Mouse (Mus musculus) liver, adult (tissue): ENCODE measurements around the gene Ttbk1.
A peak's percentile ranks its signal among the peaks of the same experiment; 100 is the strongest.

ENCODE experiments used
- GATA4 ChIP-seq: IDR thresholded peaks from 2 replicates; pipeline ENCODE4 v1.6.1; 2014; ENCODE audit warnings: mild to moderate bottlenecking, low read length; ENCODE audit not compliant: insufficient replicate concordance

Gene Ttbk1

DNA sequence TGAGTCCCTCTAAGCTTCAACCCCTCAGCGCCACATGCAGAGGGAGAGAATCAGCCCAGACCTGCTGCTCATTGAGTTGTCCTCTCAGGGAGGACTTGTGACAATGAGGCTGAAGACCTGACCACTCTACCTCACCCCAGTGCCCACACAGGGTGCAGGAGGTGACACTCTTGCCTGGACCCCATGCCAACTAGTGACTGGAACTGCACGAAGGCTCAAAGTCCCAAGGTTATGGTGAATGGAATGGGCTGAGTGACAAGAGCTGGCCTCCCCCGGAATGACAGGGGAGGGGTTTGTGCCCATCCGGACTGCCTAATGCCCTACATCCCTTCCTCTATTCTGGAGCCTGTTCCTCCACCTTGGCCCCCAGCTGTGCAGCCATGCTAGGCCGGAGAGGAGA is 34.8 kb downstream of the Ttbk1 start:
- no peak for TF ChIP-seq GATA4

- no peak for TF ChIP-seq GATA4
Observed at GRCm38 (mm10) chr17:46446264-46446663, 41.2 kb downstream of the Ttbk1 start.

GRCm38 (mm10) chr17:46444839-46445579 is 42.5 kb downstream of the Ttbk1 start:
- TF ChIP-seq GATA4 = no peak

DNA sequence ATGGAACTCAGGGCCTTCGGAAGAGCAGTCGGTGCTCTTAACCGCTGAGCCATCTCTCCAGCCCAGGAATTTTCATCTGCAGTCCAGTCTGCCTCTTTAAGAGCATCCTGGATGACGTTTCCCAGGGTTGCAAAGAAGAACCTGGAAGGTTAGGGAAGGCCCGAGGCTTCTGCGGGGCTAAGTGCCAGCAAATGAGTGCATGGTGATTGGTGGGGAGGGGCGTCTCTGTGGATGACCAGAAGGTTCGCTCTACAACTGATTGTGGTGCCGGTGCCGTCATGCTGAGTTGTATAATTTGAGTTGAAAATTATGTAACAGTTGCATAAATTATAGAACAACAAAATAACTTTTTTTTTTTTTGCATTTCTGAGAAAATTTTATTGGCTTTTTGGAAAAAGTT is 48.3 kb downstream of the Ttbk1 start:
- no peak for TF ChIP-seq GATA4

DNA sequence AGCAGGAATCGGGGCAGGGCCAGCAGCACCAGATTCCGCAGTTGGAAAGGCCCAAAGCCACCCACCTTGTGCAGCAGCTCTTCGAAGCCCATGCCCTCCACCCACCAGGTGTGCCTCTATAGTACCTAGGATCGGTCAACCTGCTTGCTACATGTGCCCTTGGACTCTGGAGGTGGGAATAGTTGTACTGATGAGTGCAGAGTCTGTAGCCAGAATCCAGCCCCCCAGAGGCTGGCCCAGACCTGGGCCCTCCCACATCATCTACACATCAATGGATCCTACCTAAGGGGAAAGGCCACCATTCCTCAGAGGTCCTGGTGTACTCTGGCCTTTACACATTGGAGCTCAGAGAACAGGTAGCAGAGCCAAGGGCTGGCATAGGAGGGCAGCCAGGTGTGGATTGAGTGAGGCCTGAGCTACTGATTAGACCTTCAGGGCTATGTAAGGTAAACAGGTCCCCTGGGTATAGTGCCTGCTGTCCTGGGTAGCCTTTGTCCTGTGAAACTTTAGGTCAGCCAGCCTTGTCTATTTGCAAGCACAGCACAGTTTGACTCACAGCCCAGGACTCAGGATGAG is 49.1 kb downstream of the Ttbk1 start, which contains the start of gene Slc22a7:
Gene Slc22a7 (minus strand): TSS at position 160 of the 576 bp plus-strand sequence.
- peak; percentile 60; the same call in 1 of the 2 replicates for TF ChIP-seq GATA4

DNA sequence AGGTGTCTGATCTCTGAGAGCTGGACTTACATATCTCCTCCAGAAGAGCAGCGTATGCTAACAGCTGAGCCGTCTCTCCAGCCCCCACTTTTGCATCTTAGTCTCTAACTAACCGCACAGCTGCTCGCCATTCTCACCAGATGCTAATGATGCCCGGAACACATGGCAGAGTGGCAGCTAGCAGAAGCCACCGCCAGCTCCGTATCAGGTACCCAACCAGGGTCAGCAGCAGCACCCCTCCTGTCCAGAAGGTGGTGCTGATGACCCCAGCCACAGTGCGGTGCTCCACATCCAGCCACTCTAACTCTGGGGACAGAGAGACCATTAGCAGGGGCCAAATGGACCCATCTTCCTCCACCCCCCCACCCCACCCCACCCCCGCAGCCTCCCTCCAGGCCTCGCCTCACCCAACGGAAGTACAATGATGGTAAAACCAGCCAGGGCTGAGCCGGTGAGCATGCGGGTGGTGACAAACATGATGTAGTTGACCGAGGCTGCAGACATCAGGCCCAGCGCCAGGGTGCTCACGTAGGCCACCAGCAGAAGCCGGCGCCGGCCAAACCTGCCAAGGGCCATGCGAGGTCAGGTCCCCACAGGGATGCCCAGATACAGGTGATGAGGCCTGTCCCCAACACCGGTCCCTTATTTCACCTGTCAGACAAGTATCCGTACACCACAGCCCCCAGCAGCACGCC is 50.7 kb downstream of the Ttbk1 start:
- TF ChIP-seq GATA4 = no peak

DNA sequence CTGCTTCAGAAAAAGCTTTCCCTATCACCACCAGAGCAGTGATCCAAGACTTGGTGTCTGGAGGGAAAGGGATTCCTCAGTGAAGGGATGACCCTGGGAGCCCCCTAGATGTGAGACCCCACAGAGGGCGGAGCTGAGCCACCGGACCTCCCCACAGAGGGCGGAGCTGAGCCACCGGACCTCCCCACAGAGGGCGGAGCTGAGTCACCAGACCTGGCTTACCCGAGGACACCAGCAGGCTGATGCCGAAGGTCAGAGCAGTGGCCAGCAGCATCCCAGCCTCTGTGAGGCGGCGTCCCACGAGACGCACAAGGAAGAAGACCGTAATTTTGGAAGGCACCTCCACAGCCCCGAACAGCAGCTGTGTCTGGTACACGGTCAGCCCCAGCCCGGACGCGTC is 53.8 kb downstream of the Ttbk1 start:
- TF ChIP-seq GATA4 = no peak

DNA sequence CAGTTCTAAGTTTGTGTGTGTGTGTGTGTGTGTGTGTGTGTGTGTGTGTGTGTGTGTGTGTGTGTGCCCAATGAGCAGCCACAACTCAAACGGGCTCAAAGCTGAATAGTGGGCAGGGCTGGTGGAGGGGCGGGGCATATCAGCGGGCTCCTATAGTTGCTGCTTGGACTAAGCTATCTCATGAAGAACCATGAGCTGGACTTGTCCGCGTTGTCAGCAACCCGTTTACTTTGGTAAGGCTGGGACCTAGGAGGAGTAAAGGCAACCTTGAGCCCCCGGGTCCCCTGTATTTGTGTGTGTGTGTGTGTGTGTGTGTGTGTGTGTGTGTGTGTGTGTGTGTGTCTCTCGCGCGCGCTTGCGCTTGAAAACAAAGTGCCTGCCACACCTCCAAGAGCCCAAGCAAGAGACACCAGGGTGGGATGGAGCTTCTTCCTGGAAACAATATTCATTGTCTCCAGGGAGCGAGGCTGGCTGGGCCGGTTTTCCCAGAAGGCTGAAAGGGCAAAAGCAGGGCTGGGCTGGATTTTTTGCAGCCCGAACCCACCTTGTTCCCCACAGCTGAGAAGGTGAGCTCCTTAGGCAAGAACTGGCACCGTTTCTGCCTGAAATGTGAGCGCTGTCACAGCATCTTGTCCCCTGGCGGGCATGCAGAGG is 58.6 kb downstream of the Ttbk1 start, which contains the start of gene Crip3:
Gene Crip3 (plus strand): TSS at position 166 of the 654 bp plus-strand sequence.
- no peak for TF ChIP-seq GATA4

GRCm38 (mm10) chr17:46426496-46426895 is 61.0 kb downstream of the Ttbk1 start:
- TF ChIP-seq GATA4 = no peak

DNA sequence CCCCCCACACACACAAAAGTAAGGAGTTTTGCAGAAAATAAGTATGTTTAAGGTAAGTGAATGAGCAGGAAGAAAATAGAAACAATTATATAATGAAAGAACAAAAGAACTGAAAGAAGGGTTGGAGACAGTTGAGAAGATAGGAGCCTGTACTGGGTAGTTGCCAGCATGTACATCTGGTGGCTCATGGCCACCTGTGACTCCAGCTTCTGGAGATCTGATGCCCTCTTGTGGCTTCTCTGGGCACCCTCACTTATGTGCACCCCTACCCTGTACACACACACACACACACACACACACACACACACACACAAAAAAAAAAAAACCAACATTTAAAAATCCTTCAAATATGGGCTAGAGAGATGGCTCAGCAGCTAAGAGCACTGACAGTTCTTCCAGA is 67.8 kb downstream of the Ttbk1 start:
- no peak for TF ChIP-seq GATA4

DNA sequence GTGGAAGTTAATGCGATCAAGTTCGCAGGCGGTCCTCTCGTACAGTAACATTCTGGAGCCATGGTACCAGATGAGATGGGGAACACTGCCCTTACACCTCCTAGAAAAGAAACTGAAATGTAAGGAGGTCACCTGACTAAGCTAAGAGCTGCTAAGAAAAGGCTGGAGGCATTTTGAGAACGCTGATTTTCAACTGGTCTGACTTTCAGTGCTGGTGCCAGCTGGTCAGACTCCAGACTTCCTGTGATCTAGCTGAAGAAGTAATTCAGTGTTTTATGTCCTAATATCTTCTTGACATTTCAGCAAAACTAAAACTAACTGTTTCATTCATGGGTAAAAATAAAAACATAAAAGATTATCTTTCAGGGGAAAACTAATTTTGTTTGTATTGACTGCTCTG is 68.8 kb downstream of the Ttbk1 start:
- TF ChIP-seq GATA4 = no peak

GRCm38 (mm10) chr17:46408478-46408877 is 79.0 kb downstream of the Ttbk1 start:
- TF ChIP-seq GATA4 = no peak

GRCm38 (mm10) chr17:46394631-46395030 is 92.8 kb downstream of the Ttbk1 start:
- TF ChIP-seq GATA4 = no peak

DNA sequence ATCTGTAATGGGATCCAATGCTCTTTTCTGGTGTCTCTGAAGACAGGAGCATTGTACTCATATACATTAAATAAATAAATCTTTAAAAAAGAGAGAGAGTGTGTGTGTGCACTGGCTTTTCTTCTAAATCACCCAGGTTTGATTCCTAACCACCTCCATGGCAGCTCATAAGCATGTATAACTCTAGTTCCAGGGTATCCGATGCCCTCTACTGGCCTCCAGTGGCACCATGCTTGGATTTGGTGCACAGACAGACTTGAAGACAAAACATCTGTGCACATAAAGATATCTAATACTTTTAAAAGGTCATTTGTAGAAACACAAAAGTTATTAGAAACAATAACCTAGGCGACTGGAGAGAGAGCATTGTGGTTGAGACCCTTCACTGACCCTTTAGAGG is 94.5 kb downstream of the Ttbk1 start:
- no peak for TF ChIP-seq GATA4
